Mouse (Mus musculus): ENCODE results near the gene Vegfb.

DNA sequence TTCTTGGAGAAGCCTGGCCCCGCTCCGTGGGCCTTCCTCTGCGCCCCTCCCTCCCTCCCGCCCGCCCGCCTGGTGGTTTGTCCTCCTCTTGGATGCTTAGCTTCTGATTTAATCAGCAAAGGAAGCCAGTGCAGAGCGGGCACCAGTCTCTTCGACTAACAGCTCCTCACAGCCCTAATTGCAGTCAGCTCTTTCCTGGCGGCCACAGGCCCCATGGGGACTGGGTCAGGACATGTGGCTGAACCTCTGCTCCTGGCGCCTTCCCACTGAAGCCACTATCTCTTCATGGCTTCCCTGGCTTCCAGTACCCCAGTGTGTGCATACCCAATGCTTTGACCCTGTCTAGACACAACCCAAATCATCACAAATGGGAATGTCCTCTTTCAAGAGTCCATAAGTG lies 31.0 kb downstream of the Vegfb start:
- TF ChIP-seq ZC3H11A (IDR thresholded peaks at IDR 0.05; ENCODE audit: borderline replicate concordance, low read depth, low read length) (no peak), ZNF384 (IDR thresholded peaks at IDR 0.05; ENCODE audit: low read depth, low read length) (no peak), MAFK (IDR thresholded peaks at IDR 0.05; ENCODE audit: insufficient read depth, low read depth, low read length) (no peak), CHD2 (IDR thresholded peaks at IDR 0.05; ENCODE audit: low read depth, low read length) (no peak)
